Mouse (Mus musculus) subcutaneous adipose tissue, adult 2 months (tissue): ENCODE measurements around the gene Rnps1. TPM values are rescaled to one million over a fixed set of nuclear protein-coding genes. Genes with fewer than 3 reads are reported as not detected.

ENCODE experiments used
- polyA plus RNA-seq: library from polyadenylated mRNA; depleted of rRNA; stranded (reverse); fragments of >200 nt; gene quantifications from 2 replicates; pipeline ENCODE4 v1.2.3, GENCODE M21; 2012; ENCODE audit warnings: low replicate concordance; rRNA removed

Rnps1 gene
- polyA plus RNA-seq: 66.9 and 162 TPM in 2 replicates

DNA sequence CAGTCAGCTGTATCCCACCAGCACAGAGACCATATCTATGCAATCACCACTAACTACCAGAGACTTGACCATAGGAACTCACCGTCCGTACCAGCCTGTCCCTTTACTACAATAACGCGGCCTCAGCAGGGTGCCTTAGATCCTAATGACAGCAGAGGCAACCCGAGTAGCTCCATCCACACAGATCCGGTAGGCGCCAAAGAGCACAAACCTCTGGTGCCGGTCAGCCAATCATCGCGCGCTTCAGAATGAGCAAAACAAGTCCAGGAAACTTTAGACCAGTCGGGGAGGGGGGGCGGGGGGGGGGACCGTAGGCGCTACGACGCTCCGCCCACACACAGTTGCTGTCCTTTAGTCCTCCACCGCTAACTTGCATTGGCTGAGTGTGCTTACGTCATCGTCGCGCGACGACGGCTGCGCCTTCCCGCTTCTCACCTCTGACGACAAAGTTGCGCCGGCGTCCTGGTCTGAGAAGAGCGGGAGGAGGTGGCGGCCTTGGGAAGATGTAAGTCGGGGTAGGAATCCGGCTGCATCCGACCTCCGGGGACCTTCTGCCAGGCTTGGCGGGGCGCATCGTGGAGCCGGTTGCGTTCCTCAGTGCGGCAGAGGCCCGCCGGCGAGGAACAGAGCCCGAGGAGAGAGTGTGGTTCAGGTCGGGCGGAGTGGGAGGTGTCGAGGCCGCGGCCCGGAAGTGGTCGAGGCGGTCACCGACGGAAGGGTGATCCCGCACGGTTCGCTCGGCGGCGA, at the start of gene Rnps1:
Rnps1 (plus strand) TSS at position 336 of the 747 bp plus-strand sequence.

DNA sequence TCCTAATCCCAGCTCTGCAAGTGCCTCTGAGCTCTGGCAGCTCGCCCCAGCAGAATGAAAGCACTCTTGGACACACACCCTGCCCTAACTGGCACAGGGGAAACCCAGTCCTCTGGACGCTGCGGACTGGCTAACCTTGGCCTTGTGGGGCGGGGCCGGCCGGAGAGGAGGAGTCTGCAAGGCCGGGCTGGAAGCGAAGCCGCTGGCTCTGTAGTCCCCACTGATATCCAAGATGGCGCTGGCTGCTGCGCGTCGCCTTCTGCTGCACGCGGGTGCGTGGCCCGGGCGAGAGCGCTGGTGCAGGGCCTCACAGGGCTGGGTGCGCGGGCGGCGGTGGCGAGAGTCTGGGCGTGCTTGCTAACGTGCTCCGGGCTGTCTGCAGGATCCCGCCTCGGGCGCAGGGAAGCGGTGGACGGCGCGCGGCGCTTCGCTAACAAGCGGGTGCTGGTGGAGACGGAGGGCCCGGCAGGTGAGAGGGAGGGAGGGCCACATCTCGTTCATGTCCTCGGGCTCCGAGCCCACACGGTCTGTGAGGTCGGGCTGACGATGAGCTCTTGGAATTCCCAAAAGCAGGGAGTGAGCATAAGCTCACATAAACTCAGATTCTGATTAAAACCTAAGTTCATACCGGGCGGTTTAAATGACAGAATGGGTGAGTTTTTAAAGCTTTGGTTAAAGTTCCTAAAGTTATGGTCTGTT, 12.3 kb downstream of the Rnps1 start, which contains the start of gene Eci1:
Eci1 (plus strand) TSS at position 171 of the 699 bp plus-strand sequence.

GRCm38 (mm10) chr17:24442632-24443155, 28.3 kb downstream of the Rnps1 start, which contains the start of gene Dnase1l2:
Dnase1l2 (minus strand) TSS chr17:24443105.

DNA sequence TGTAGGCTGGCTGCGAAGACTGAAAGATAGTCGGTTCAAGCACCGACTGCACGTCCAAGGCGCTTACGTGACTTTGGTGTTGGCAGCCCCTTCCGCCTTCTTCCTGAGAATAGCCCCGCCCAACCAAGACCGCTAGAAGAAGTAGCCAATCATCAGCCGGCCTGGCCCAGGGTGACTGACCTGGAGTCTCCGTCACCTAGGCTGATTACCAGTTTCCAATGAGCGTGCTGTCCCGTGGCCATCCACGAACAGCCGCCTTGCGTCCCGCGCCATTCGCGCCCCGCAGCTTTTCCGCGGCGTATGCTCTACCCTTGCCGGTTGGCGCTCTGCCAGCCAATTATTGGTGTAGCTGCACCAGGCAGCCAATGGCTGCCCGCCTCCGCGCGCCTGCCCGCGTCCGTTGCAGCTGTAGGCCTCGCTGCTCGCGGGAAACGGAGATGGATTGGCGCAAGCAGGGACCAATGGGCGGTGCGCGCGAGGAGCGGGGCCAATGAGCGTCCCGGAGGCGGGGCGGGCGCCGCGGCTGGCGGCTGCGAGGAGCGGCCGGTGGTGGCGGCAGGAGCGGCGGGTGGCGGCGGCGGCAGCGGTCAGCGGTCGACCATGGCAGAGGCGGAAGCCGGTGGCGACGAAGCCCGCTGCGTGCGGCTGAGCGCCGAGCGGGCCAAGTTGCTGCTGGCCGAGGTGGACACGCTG, 55.7 kb downstream of the Rnps1 start, which contains the start of the genes E4f1 and Pgp:
E4f1 (minus strand) TSS at position 404 of the 693 bp plus-strand sequence.
Pgp (plus strand) TSS at position 483 of the 693 bp plus-strand sequence.

DNA sequence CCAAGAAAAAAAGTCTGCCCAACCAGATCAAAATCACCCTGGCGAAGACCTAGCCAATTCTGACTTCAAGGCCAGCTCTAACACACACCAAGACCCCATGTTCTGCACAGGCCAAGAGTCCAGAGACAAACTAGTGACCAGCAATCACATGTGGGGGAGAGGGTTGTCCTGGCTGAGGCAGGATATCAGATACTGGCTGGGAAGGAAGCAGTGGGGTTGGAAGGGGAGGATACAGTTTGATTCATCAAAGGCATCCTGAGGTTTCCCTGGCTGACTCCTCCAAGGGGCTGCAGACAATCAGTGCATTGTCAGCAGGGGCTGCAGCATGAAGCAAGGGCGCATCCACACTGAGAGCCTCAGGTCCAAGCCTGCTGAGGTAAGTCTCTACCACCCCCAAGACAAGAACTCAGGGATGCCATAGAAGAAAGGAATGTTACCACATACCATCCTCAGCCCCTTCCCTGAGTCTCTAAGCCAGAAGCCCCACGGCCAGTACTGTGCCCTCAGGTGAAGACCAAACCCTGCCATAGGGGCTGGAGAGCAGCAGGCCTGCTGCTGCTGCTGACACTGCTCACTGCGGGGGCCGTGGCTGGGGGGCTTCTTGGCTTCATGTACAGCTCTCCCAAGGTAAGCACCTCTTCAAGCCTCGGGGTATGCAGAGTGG, 59.4 kb downstream of the Rnps1 start, which contains the start of gene Bricd5:
Bricd5 (plus strand) TSS at position 273 of the 664 bp plus-strand sequence.

Other genes with a start within 250 kb of the Rnps1 start
- gene Atp6v0c, start 244.9 kb upstream of the Rnps1 start, polyA plus RNA-seq: 819 and 932 TPM in 2 replicates
- gene Tbc1d24, start 209.0 kb upstream of the Rnps1 start, polyA plus RNA-seq: 18.9 and 36.2 TPM in 2 replicates
- gene Ntn3, start 205.0 kb upstream of the Rnps1 start, polyA plus RNA-seq: 7.1 and 13.6 TPM in 2 replicates
- 8.0 and 12.3 TPM in 2 replicates for gene Tedc2, start 193.7 kb upstream of the Rnps1 start, polyA plus RNA-seq
- gene Ccnf, start 163.1 kb upstream of the Rnps1 start, polyA plus RNA-seq: 1.4 and 8.8 TPM in 2 replicates
- 0.05 TPM in 1 of 2 replicates, not detected in the other for gene Abca17, start 63.5 kb upstream of the Rnps1 start, polyA plus RNA-seq
- 39.5 and 58.9 TPM in 2 replicates for gene Abca3, start 62.6 kb upstream of the Rnps1 start, polyA plus RNA-seq
- 161 and 217 TPM in 2 replicates for gene Eci1, start 12.1 kb downstream of the Rnps1 start, polyA plus RNA-seq
- 6.2 and 11.7 TPM in 2 replicates for gene Dnase1l2, start 28.5 kb downstream of the Rnps1 start, polyA plus RNA-seq
- 74.7 and 92.1 TPM in 2 replicates for gene E4f1, start 55.7 kb downstream of the Rnps1 start, polyA plus RNA-seq
- 39.2 and 51.2 TPM in 2 replicates for gene Pgp, start 55.8 kb downstream of the Rnps1 start, polyA plus RNA-seq
- 0.13 and 0.39 TPM in 2 replicates for gene Bricd5, start 59.3 kb downstream of the Rnps1 start, polyA plus RNA-seq
- 38.1 and 67.3 TPM in 2 replicates for gene Mlst8, start 64.5 kb downstream of the Rnps1 start, polyA plus RNA-seq
- gene Caskin1, start 74.0 kb downstream of the Rnps1 start, polyA plus RNA-seq: 0.37 and 3.5 TPM in 2 replicates
- gene Traf7, start 113.4 kb downstream of the Rnps1 start, polyA plus RNA-seq: 182 and 282 TPM in 2 replicates
- 0.34 and 0.81 TPM in 2 replicates for gene Rab26, start 119.6 kb downstream of the Rnps1 start, polyA plus RNA-seq
- gene Pkd1, start 135.3 kb downstream of the Rnps1 start, polyA plus RNA-seq: 82.6 and 139 TPM in 2 replicates
- 180 and 186 TPM in 2 replicates for gene Tsc2, start 218.1 kb downstream of the Rnps1 start, polyA plus RNA-seq
- gene Nthl1, start 218.1 kb downstream of the Rnps1 start, polyA plus RNA-seq: 21.7 and 22.7 TPM in 2 replicates
- gene Slc9a3r2, start 235.8 kb downstream of the Rnps1 start, polyA plus RNA-seq: 159 and 182 TPM in 2 replicates
- 0.75 and 0.93 TPM in 2 replicates for gene Npw, start 243.9 kb downstream of the Rnps1 start, polyA plus RNA-seq